Mouse (Mus musculus): ENCODE data around the gene Ube2a. TPM values are rescaled to one million over a fixed set of nuclear protein-coding genes. Genes with fewer than 3 reads are reported as not detected.

Ube2a gene
- polyA plus RNA-seq (2012; rRNA removed): 20.6 and 25.4 TPM in 2 replicates

DNA sequence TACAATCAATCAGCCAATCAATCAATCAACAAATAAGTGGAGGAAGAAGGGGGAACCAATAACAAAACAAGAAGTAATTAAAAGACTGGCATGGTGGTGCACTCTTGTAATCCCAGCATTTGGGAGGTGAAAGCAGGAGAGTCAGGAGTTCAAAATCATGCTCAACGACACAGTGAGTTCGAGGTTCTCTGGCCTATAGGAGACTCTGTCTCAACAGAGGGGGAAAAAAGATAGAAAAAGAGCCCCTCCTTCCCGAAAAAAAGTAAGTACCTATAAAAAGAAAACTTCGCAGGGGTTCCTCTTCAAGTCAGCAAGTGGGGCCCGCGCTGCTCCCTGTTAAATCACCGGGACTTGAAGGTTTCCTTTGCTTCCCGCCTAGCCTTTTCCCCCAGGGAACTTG, at the start of gene Ube2a, which contains the start of gene C330007P06Rik:
TSS of gene Ube2a (plus strand) at position 136 of the 400 bp plus-strand sequence.
TSS of gene C330007P06Rik (minus strand) at position 347 of the 400 bp plus-strand sequence.
- no peaks in the 10 kb centered on the region for H3K27me3 ChIP-seq (ENCODE audit: control insufficient read depth, insufficient read depth, low read length)
- H3K36me3 ChIP-seq (ENCODE audit: control insufficient read depth, insufficient read depth, low read length): no peaks in the 10 kb centered on the region
- TF ChIP-seq POLR2A (IDR thresholded peaks at IDR 0.05; ENCODE audit: control insufficient read depth, low read depth, low read length): no peak
- no peak for TF ChIP-seq CTCF (IDR thresholded peaks at IDR 0.05; ENCODE audit: control insufficient read depth, insufficient read depth, insufficient replicate concordance, low read depth, low read length)
- peak within 1 kb of the TSS; percentile 90 for H3K4me3 ChIP-seq (ENCODE audit: control insufficient read depth, low read depth, low read length)
- H3K4me1 ChIP-seq (ENCODE audit: control insufficient read depth, insufficient read depth, low read length): no peaks in the 10 kb centered on the region; the same call in 1 of the 2 replicates
- H3K27ac ChIP-seq (ENCODE audit: control insufficient read depth, insufficient read depth, low read depth, low read length): peak within 1 kb of the TSS; percentile 74

DNA sequence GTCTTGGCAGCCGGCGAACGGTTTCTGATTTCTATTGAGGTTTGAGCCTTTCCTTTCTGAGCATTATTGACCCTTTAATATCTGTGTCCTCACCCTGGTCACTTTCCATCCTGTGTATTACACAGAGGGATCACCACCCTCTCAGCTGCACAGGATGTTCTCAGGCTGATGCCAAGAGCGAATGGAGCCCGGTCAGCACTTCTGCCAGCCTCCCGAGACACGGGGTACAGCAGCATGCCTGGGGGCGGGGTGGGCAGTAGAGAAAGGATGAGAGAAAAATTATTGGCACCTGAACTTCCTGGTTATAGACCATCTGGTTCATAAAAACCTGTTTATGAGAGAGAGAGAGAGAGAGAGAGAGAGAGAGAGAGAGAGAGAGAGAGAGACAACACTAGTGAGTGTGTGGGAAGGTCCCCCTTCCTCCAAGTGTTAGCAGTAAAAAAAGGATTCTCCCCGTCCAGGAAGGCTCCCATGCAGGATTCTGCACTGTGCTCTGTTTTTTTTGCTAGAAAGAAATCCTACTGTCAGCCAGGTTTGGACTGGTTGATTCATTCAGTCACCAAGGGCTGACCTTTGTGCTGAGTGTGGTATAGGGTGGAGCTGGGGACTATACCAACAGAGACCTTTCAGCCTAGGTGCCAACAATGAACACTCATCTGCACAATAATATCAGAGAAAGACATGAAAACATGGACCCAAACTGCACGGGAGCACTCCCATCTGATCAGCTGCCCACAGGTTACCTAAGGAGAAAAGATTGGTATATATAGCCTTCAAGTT, 49.6 kb upstream of the Ube2a start:
- no peak overlapping the region for H3K27ac ChIP-seq (ENCODE audit: control insufficient read depth, insufficient read depth, low read depth, low read length)
- H3K4me1 ChIP-seq (ENCODE audit: control insufficient read depth, insufficient read depth, low read length): no peaks in the 10 kb centered on the region
- no peaks in the 10 kb centered on the region for H3K36me3 ChIP-seq (ENCODE audit: control insufficient read depth, insufficient read depth, low read length)
- H3K4me3 ChIP-seq (ENCODE audit: control insufficient read depth, low read depth, low read length): no peak overlapping the region
- TF ChIP-seq POLR2A (IDR thresholded peaks at IDR 0.05; ENCODE audit: control insufficient read depth, low read depth, low read length) (no peak), CTCF (IDR thresholded peaks at IDR 0.05; ENCODE audit: control insufficient read depth, insufficient read depth, insufficient replicate concordance, low read depth, low read length) (no peak)
- no peaks in the 10 kb centered on the region for H3K27me3 ChIP-seq (ENCODE audit: control insufficient read depth, insufficient read depth, low read length)

GRCm38 (mm10) chrX:36825032-36825431, 48.7 kb upstream of the Ube2a start:
- no peaks in the 10 kb centered on the region for H3K4me1 ChIP-seq (ENCODE audit: control insufficient read depth, insufficient read depth, low read length)
- no peak overlapping the region for H3K4me3 ChIP-seq (ENCODE audit: control insufficient read depth, low read depth, low read length)
- H3K27me3 ChIP-seq (ENCODE audit: control insufficient read depth, insufficient read depth, low read length): no peaks in the 10 kb centered on the region
- no peaks in the 10 kb centered on the region for H3K36me3 ChIP-seq (ENCODE audit: control insufficient read depth, insufficient read depth, low read length)
- TF ChIP-seq POLR2A (IDR thresholded peaks at IDR 0.05; ENCODE audit: control insufficient read depth, low read depth, low read length) (no peak), CTCF (IDR thresholded peaks at IDR 0.05; ENCODE audit: control insufficient read depth, insufficient read depth, insufficient replicate concordance, low read depth, low read length) (no peak)
- no peak overlapping the region for H3K27ac ChIP-seq (ENCODE audit: control insufficient read depth, insufficient read depth, low read depth, low read length)

DNA sequence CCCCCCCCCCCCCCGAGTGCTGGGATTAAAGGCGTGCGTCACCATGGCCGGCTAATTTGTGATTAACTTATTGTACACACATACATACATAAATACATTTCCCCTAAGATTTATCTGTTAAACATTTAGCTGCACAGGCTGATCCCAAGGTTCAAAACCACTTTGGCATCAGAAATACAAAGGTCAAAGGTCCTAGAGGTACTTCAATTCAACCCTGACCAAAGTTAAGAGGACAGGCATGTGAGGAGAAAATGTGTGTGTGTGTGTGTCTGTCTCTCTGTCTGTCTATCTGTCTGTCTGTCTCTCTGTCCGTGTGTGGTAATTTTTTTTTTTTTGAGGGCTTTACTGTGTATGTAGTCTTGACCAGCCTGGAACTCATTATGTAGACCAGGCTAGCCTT, 46.8 kb upstream of the Ube2a start:
- Histone ChIP-seq H3K27me3 (ENCODE audit: control insufficient read depth, insufficient read depth, low read length) (no peaks in the 10 kb centered on the region), H3K27ac (ENCODE audit: control insufficient read depth, insufficient read depth, low read depth, low read length) (no peak overlapping the region)

DNA sequence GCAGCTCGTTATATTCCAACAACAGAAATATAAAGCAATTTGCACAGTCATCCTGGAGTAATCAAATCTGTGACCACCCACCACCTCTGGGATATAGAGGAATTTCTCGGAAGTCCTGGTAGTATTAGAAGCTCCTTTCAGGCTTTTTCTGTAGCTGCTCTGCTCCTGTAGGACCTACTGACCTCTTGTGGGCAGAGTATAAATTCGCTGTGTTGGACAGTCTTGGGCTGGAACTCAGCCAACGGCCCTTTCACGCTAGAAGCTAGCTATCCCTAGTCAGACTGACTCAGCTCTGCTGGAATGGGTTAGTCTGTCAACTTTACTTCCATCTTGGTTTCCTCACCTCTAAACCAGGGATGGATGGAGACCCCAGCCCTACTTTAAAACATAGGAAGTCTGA, 43.4 kb upstream of the Ube2a start:
- H3K4me3 ChIP-seq (ENCODE audit: control insufficient read depth, low read depth, low read length): no peak overlapping the region
- no peak overlapping the region for H3K27ac ChIP-seq (ENCODE audit: control insufficient read depth, insufficient read depth, low read depth, low read length)
- H3K27me3 ChIP-seq (ENCODE audit: control insufficient read depth, insufficient read depth, low read length): no peaks in the 10 kb centered on the region
- H3K4me1 ChIP-seq (ENCODE audit: control insufficient read depth, insufficient read depth, low read length): no peaks in the 10 kb centered on the region; the same call in 1 of the 2 replicates
- TF ChIP-seq POLR2A (IDR thresholded peaks at IDR 0.05; ENCODE audit: control insufficient read depth, low read depth, low read length): no peak
- TF ChIP-seq CTCF (IDR thresholded peaks at IDR 0.05; ENCODE audit: control insufficient read depth, insufficient read depth, insufficient replicate concordance, low read depth, low read length): no peak
- no peaks in the 10 kb centered on the region for H3K36me3 ChIP-seq (ENCODE audit: control insufficient read depth, insufficient read depth, low read length)

More for the DNA sequence above, 46.8 kb upstream of the Ube2a start:
- no peak for TF ChIP-seq POLR2A (IDR thresholded peaks at IDR 0.05; ENCODE audit: control insufficient read depth, low read depth, low read length)
- no peak for TF ChIP-seq CTCF (IDR thresholded peaks at IDR 0.05; ENCODE audit: control insufficient read depth, insufficient read depth, insufficient replicate concordance, low read depth, low read length)
- Histone ChIP-seq H3K4me3 (ENCODE audit: control insufficient read depth, low read depth, low read length) (no peak overlapping the region), H3K4me1 (ENCODE audit: control insufficient read depth, insufficient read depth, low read length) (no peaks in the 10 kb centered on the region), H3K36me3 (ENCODE audit: control insufficient read depth, insufficient read depth, low read length) (no peaks in the 10 kb centered on the region)

DNA sequence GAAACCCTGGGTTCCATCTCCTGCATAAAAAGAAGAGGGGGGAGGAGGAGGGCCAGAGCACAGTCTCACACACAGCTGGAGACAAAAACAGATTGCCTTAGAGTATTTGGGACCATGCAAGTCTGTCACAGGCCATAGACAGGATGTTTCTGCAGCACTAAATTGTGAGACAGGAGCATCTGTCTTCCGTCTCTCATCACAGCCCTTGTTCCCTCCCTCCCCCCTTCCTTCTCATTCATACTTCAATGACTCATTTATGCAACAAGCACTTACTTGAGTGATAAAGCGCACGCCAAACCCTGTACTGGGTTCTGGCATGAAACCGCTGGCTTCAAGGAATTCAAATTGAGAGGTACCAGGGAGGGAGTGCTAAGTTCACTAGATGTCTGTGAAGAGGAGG, 42.1 kb upstream of the Ube2a start:
- Histone ChIP-seq H3K4me3 (ENCODE audit: control insufficient read depth, low read depth, low read length) (no peak overlapping the region), H3K27me3 (ENCODE audit: control insufficient read depth, insufficient read depth, low read length) (no peaks in the 10 kb centered on the region), H3K27ac (ENCODE audit: control insufficient read depth, insufficient read depth, low read depth, low read length) (no peak overlapping the region), H3K36me3 (ENCODE audit: control insufficient read depth, insufficient read depth, low read length) (no peaks in the 10 kb centered on the region), H3K4me1 (ENCODE audit: control insufficient read depth, insufficient read depth, low read length) (no peaks in the 10 kb centered on the region; the same call in 1 of the 2 replicates)
- TF ChIP-seq POLR2A (IDR thresholded peaks at IDR 0.05; ENCODE audit: control insufficient read depth, low read depth, low read length): no peak
- no peak for TF ChIP-seq CTCF (IDR thresholded peaks at IDR 0.05; ENCODE audit: control insufficient read depth, insufficient read depth, insufficient replicate concordance, low read depth, low read length)

- H3K4me3 ChIP-seq (ENCODE audit: control insufficient read depth, low read depth, low read length): no peak overlapping the region
- no peaks in the 10 kb centered on the region; the same call in 1 of the 2 replicates for H3K4me1 ChIP-seq (ENCODE audit: control insufficient read depth, insufficient read depth, low read length)
- H3K27ac ChIP-seq (ENCODE audit: control insufficient read depth, insufficient read depth, low read depth, low read length): no peak overlapping the region
- H3K36me3 ChIP-seq (ENCODE audit: control insufficient read depth, insufficient read depth, low read length): no peaks in the 10 kb centered on the region
- TF ChIP-seq POLR2A (IDR thresholded peaks at IDR 0.05; ENCODE audit: control insufficient read depth, low read depth, low read length) (no peak), CTCF (IDR thresholded peaks at IDR 0.05; ENCODE audit: control insufficient read depth, insufficient read depth, insufficient replicate concordance, low read depth, low read length) (no peak)
- H3K27me3 ChIP-seq (ENCODE audit: control insufficient read depth, insufficient read depth, low read length): no peaks in the 10 kb centered on the region
Observed at GRCm38 (mm10) chrX:36833397-36834084, 40.2 kb upstream of the Ube2a start.
